Mouse (Mus musculus) kidney, adult 8-10 months (tissue): ENCODE data around the gene Chst14.

Source experiments
- DNase-seq, 2 experiments: peaks; one replicate each; pipeline ENCODE4 v3.0.0; 2022

The Chst14 gene

GRCm38 (mm10) chr2:118972687-118973376 lies 46.5 kb downstream of the Chst14 start:
- DNase-seq, result peak; percentile 76 to 89

GRCm38 (mm10) chr2:118975855-118976254 lies 49.6 kb downstream of the Chst14 start:
- peak in 1 of 2 experiments; percentile 26 for DNase-seq

- peak; percentile 82 to 89 for DNase-seq
Measured at GRCm38 (mm10) chr2:118976282-118976929, 50.1 kb downstream of the Chst14 start.

- no peak for DNase-seq
Measured at GRCm38 (mm10) chr2:118976941-118977340, 50.6 kb downstream of the Chst14 start.

- no peak for DNase-seq
Measured at GRCm38 (mm10) chr2:118978064-118978463, 51.8 kb downstream of the Chst14 start.
